Mouse (Mus musculus) spleen, embryonic (tissue): ENCODE measurements around the gene Sectm1a.
"Not testable (repeated sequence)": the region's sequence is repeated elsewhere in the genome, so short reads cannot be mapped to it uniquely, and the experiment has no call there.

Source experiments
- CTCF ChIA-PET: fragments of 350-600 bp; sonication (Branson Sonifier 250); formaldehyde crosslinking; loops from one replicate; lab custom pipeline; 2022; lab: Charles Lee

Gene Sectm1a

DNA sequence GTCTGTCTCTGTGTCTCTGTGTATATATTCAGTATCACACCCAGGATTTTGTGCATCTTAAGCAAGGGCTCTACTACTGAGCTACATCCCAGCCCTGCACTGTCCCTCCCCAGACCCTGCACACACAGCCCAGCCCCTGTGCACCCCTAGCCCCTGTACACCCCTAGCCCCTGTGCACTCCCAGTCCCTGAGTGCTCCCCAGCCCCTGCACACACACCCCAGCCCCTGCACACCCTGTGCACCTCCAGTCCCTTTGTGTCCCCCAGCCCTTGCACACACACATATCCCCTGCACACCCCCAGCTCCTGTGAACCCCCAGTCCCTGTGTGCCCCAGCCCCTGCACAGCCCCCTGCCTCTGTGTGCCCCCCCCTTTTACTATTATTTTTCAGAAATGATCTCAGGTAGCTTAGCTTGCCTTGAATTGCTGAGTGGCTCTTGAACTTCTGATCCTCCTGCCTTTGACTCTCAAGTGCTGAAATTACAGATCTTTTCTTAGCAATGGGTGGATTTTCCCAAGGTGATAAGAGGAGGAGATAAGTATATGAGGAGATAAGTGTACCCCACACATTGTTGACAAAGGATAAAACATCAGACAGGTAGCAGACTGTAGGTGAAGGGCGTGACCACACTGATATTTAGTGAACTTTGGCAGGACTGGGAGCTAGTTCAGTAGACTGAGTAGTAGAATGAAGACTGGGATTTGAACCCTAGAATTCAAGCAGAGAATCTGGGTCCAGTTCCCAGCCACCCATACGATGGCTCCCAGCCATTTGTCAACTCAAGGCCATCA lies 8.9 kb upstream of the Sectm1a start:
- CTCF ChIA-PET, result no interaction called here

GRCm38 (mm10) chr11:121088997-121089396 lies 8.0 kb upstream of the Sectm1a start:
- CTCF ChIA-PET, result no interaction called here

GRCm38 (mm10) chr11:121086296-121086695 lies 5.3 kb upstream of the Sectm1a start:
- CTCF ChIA-PET, result no interaction called here

DNA sequence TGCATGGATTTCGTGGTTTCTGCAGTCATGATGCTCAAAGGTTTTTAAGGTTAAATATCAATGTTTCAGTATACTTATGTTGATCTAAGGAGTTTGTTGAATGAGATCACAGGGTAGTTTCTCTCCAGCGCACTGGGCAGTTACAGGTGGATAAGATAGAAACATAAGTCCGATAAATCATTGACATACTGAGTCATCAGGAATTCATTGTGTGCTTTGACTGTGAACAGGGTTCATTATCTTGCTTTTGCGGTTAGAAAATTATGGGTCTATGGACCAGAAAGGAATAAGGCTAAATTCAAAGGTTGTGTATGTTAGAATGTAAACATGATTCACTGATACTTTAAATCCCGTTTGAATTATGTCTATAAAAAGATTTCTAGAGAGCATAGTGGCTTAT lies 4.2 kb upstream of the Sectm1a start:
- CTCF ChIA-PET, result no interaction called here

- CTCF ChIA-PET, result no interaction called here
Measured at GRCm38 (mm10) chr11:121082857-121083500, 2.0 kb upstream of the Sectm1a start.

DNA sequence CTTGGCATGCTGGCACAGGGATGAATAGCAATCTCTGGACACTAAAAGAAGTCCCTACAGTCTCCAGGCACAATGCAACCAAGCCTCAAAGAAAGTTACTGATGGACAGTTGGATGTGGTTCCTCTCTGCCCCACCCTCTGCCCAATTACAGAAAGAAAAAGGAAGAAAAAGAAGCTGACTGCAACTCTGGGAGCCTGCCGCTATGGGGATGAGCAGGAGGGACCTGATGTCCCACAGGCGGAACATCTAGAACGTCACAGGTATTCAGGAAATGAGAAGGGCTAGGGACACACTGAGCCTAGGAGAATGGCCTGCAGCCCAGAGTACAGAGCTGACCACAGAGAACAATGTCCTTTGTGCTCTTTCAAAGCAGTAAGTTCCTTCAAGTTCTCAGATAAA lies 1.2 kb upstream of the Sectm1a start:
- CTCF ChIA-PET, result no interaction called here

DNA sequence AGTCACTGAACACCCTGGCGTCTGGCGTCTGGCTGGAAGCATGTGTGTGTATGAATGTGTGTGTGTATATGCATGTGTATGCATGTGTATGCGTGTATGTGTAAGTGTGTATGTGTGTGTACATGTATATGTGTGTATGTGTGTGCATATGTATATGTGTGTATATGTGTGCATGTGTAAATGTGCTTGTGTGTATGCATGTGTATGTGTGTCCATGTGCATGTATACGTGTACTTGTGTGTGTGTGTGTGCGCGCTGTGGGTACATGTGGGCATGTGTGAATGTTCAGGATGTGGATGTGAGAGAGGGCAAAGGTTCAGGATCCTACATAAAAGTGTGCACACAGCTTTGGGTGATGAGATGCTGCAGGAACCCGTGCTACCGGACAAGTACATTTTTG lies 690 bp downstream of the Sectm1a start:
- CTCF ChIA-PET, result no interaction called here

DNA sequence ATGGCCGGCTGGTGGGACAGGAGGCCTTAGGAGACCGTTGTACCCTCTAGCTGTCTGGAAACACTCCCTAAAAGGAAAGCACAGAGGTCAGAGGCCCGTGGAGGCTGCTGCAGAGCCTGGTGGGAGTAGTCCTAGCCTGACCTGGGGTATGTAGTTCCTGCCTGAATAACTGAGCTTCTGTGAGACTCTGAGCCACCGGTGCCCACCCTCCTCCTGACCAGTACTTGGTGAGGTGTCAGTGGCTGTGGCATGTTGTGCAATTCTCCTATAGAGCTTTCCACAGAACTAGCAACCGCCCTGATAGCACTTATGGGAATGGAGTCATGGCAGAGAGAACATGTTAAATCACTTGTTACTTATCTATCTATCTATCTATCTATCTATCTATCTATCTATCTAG lies 5.4 kb downstream of the Sectm1a start:
- CTCF ChIA-PET, result no interaction called here

- CTCF ChIA-PET, result not testable (repeated sequence)
Measured at GRCm38 (mm10) chr11:121069662-121070061, 11.4 kb downstream of the Sectm1a start.

DNA sequence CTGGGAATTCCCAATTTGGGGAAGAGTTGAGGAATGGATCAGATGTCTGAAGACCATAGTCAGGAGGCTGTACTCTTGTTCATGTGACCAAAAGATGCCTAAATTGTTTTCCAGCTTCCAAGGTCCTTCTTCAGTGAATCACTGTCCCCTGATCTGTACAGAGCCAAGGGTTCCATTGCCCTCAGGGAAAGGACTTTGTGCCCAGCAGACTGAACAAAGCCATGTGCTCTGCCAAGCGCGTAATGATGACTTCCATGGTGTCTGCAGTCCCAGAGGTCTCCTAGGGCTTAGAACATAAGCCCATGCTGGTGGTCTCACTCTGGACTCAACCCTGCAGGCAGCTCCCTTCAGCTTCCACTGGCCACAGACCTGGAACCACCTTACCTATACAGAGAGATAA lies 13.1 kb downstream of the Sectm1a start:
- CTCF ChIA-PET, result interaction anchor here (0.7 kb wide), 1 partner anchor 969 kb away, joined by 3 read pairs; the partner anchor contains the start of genes Ndufaf8 and Tepsin

- CTCF ChIA-PET, result no interaction called here
Measured at GRCm38 (mm10) chr11:121064197-121064596, 16.8 kb downstream of the Sectm1a start.

DNA sequence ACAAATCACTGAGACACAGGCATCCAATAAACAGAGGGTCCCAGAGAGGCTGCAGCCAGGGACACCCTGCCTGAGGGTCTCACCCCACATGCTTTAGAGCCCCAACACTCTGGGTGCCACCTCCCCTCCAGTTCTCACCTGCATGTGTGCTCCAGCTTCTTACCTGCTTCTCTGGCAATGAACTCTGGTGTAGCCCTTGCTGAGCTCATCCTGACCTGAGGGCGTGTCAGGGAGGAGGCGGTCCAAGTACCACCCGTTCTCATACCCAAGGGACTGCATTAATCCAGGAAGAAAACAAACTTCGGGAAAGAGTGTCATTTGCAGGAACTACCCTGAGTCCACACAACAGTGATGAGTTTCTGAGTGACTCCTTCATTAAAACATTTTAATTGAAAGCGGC lies 17.6 kb downstream of the Sectm1a start, which contains the start of gene Sectm1b:
Sectm1b (minus strand) TSS at position 191 of the 400 bp plus-strand sequence.
- CTCF ChIA-PET, result no interaction called here

- CTCF ChIA-PET, result no interaction called here
Measured at GRCm38 (mm10) chr11:121061615-121062014, 19.4 kb downstream of the Sectm1a start.

DNA sequence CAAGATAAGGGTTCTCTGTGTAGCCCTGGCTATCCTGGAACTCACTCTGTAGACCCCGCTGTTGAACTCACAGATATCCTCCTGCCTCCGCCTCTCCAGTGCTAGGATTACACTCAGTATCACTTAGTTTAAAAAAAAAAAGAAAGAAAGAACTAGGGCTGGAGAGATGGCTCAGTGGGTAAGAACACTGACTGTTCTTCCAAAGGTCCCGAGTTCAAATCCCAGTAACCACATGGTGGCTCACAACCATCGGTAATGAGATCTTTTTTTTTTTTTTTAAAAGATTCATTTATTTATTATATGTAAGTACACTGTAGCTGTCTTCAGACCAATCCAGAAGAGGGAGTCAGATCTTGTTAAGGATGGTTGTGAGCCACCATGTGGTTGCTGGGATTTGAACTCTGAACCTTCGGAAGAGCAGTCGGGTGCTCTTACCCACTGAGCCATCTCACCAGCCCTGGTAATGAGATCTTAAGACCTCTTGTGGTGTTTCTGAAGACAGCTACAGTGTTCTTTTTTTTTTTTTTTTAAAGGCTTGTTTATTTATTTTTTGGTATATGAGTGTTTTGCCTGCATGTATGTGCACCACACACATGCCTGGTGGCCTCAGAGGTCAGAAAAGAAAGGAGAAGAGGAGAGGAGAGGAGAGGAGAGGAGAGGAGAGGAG lies 20.5 kb downstream of the Sectm1a start:
- CTCF ChIA-PET, result interaction anchor here (0.7 kb wide), 1 partner anchor 81 kb away, joined by 3 read pairs; no protein-coding TSS in a partner anchor

DNA sequence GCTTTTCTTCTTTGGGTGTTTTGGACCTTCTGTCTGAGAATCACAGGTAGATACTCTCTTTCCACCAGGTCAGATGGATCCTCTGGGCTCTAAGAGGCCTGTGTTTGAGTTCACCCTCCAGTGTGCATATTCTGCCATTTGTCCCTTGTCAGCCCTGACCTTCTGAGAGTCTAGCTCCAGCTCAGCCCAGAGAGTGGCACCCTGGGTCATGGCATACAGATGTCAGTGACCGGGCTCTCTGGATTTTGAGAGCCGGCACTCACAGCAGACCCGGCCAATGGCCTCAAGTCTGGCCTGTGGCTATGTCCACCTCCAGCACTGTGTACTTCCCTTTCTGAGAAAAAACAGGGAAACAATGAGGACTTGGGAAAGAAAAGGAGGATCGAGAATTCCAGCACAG lies 21.5 kb downstream of the Sectm1a start:
- CTCF ChIA-PET, result no interaction called here

DNA sequence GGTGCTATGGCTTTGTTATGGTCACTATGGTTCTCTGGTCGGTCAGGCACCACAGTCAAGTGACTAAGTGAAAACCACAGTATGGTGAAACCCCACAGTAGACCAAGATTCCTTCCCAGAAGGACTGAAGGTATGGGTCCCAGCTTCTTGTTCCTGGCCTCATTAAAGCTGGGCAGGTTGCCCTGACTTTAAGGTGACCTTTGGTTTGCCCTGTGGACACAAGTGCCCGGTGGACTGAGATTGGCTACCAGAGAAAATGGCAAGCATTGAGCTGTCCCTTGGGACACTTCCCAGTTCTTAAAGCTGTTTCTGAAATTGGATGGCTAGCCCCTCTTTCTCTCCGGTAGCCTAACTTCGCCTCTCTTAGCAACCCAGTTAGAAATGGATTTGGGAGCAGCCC lies 22.1 kb downstream of the Sectm1a start:
- CTCF ChIA-PET, result no interaction called here

- CTCF ChIA-PET, result no interaction called here
Measured at GRCm38 (mm10) chr11:121058122-121058521, 22.9 kb downstream of the Sectm1a start.

DNA sequence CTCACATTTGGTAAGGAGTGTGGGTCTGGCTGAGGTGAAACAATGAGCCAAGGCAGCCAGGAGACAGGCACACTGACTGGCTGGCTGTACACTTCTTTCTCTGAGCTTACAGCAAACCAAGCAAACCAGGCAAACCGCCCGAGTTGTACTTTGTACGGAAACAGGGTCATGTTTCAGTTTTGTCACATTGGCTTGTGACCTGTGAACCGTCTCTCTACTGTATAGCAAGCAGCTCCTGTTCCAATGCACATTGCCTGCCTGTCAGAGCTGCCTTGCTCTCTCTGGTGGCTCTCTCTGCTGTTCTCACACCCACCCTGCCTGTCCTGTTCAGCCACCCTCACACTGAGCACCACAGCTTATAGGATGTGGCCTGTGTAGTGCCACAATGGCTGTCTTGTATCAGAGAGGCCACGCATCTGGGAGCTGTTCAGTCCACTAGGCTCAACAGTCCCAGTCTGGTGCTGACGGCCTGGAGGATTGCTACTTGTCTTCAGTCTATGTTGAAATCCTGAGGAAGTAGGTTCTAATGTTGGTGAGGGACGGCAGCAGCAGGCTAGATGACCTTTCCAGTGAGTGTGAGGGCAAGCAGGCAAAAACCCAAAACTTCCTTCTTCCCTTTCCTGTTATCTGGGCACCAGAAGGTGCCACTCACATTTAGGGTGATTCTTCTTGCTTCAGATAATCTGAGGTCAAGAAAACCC lies 24.3 kb downstream of the Sectm1a start:
- CTCF ChIA-PET, result no interaction called here

DNA sequence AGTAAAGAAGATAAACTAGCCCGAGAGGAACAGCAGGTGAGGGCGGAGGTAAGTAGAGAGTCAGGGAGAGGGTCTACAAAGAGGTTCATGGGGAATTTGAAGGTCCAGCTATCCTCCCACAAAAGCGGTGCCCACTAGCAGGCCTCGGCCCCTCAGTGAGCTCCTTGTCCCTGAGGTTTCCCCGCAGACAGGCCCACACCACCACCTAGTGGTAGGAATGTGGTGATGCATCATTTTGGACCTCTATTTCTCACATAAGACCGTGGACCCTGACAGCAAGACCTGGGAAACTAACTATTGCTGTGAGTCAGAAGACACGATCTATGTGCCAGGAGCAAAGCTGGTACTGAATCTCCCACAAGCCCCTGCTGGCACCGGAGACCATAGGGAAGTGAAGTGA lies 27.5 kb downstream of the Sectm1a start:
- CTCF ChIA-PET, result no interaction called here

GRCm38 (mm10) chr11:121052387-121052786 lies 28.6 kb downstream of the Sectm1a start:
- CTCF ChIA-PET, result no interaction called here

DNA sequence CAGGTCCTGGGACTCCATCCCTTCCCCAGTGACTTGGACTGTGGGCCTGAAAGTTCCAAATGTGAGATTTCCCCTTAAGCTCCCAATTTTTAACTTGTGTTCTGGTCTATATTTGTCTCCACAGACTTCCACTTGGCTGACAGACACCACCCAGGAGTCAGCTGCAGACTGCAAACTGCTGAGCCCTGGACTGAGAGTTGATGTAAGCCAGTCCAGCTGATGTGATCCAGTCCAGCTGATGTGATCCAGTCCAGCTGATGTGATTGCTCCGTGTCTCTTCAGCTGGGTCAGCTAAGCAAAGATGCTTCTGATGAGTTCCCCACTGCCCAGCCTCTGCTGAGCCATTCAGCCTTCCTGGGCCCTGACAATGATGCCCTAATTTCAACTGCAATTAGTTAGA lies 29.2 kb downstream of the Sectm1a start:
- CTCF ChIA-PET, result no interaction called here

- CTCF ChIA-PET, result no interaction called here
Measured at GRCm38 (mm10) chr11:121049840-121050239, 31.2 kb downstream of the Sectm1a start.
